Mouse (Mus musculus) lung, embryonic 14.5 days (tissue): ENCODE results near the gene Smim14. TPM values are rescaled to one million over a fixed set of nuclear protein-coding genes. Genes with fewer than 3 reads are reported as not detected.

ENCODE experiments used
- ATAC-seq: fragments of 200-750 bp; cut with Nextera tagmentation; 2 replicates; pipeline ENCODE4 v1.8.0; 2017; ENCODE audit warnings: mild to moderate bottlenecking, moderate TSS enrichment, moderate library complexity; ENCODE audit not compliant: insufficient read depth
- DNase-seq: peaks from one replicate; pipeline ENCODE4 v3.0.0-alpha.2; 2015
- H3K27ac ChIP-seq: fragments of 300-500 bp; sonication (generic); 2 replicates; pipeline ENCODE4 v1.5.1; 2014; ENCODE audit warnings: low read depth, mild to moderate bottlenecking, moderate library complexity
- H3K27me3 ChIP-seq: fragments of 300-500 bp; sonication (generic); 2 replicates; pipeline ENCODE4 v1.6.1; 2014; ENCODE audit warnings: low read length, control low read depth; ENCODE audit not compliant: insufficient read depth
- H3K36me3 ChIP-seq: fragments of 300-500 bp; sonication (generic); 2 replicates; pipeline ENCODE4 v1.6.1; 2014; ENCODE audit warnings: control low read depth; ENCODE audit not compliant: insufficient read depth
- H3K4me1 ChIP-seq: fragments of 300-500 bp; sonication (generic); 2 replicates; pipeline ENCODE4 v1.6.1; 2014; ENCODE audit warnings: antibody characterized with exemption, control low read depth; ENCODE audit not compliant: insufficient read depth
- H3K4me2 ChIP-seq: fragments of 300-500 bp; sonication (generic); 2 replicates; pipeline ENCODE4 v1.6.1; 2014; ENCODE audit warnings: mild to moderate bottlenecking
- H3K4me3 ChIP-seq: fragments of 300-500 bp; sonication (generic); 2 replicates; pipeline ENCODE4 v1.5.1; 2014; ENCODE audit warnings: low read depth, low read length
- H3K9ac ChIP-seq: fragments of 300-500 bp; sonication (generic); 2 replicates; pipeline ENCODE4 v1.6.1; 2014
- H3K9me3 ChIP-seq: fragments of 300-500 bp; sonication (generic); 2 replicates; pipeline ENCODE4 v1.6.1; 2016; ENCODE audit warnings: low read depth, low read length, control low read depth
- CTCF ChIP-seq: IDR thresholded peaks from 2 replicates; pipeline ENCODE4 v1.5.1; 2016; ENCODE audit warnings: antibody characterized with exemption, low read depth
- WGBS: fragments of 180-500 bp; shearing (Covaris S2); extraction: QIAGEN DNeasy Blood & Tissue Kit; methylation state at CpG from one replicate; pipeline ENCODE4 v1.1.7; 2014; 5-methylcytosine and 5-hydroxymethylcytosine counted together
- polyA plus RNA-seq: library from polyadenylated mRNA; unstranded; fragments of >200 nt; fragmentation: Nextera tagmentation; extraction: Ambion mirVana; gene quantifications from 2 replicates; pipeline ENCODE4 v1.2.1, GENCODE M21; 2014

Gene Smim14
- polyA plus RNA-seq, 1 experiment from 2014 or later = 83.0 TPM

DNA sequence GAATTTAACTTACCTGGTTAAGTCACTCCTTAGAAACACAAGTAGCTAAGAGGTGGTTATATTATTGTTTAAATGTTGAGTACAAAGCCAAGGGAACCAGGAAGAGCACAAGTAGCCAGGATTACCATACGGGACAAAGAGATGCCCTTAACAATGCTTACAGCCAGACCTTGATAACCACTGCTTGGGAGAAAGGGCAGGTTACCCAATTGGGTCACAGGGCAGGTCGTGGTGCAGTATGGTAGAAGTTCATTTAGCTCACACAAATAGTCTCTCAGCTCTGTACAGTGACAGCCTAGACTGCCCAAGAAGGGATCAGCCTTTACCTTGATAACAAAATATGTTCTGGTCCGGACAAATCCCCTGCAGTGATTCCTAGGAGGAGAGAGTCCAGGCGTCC, 88.0 kb downstream of the Smim14 start:
- ATAC-seq = no peak
- H3K4me2 ChIP-seq = no peak overlapping the region
- 0 out of 2 replicates have a peak, but pooled peaks cover 4% of the 10 kb centered on the region for H3K36me3 ChIP-seq
- TF ChIP-seq CTCF = no peak
- no peak overlapping the region for H3K4me3 ChIP-seq
- H3K27ac ChIP-seq = no peak overlapping the region
- 66% methylated on average over 4 of the region's 4 CpGs for WGBS
- H3K9me3 ChIP-seq = no peaks in the 10 kb centered on the region
- H3K27me3 ChIP-seq = no peaks in the 10 kb centered on the region
- no peak for DNase-seq
- H3K9ac ChIP-seq = no peak overlapping the region
- H3K4me1 ChIP-seq = no peaks in the 10 kb centered on the region

GRCm38 (mm10) chr5:65447826-65448225, 89.2 kb downstream of the Smim14 start:
- Histone ChIP-seq H3K4me1 (no peaks in the 10 kb centered on the region), H3K4me3 (no peak overlapping the region), H3K36me3 (0 out of 2 replicates have a peak, but pooled peaks cover 4% of the 10 kb centered on the region), H3K9ac (no peak overlapping the region), H3K27ac (no peak overlapping the region), H3K4me2 (no peak overlapping the region), H3K9me3 (no peaks in the 10 kb centered on the region), H3K27me3 (no peaks in the 10 kb centered on the region)
- WGBS = 73% methylated on average over 2 of the region's 2 CpGs
- ATAC-seq (no peak), DNase-seq (no peak)
- no peak for TF ChIP-seq CTCF

DNA sequence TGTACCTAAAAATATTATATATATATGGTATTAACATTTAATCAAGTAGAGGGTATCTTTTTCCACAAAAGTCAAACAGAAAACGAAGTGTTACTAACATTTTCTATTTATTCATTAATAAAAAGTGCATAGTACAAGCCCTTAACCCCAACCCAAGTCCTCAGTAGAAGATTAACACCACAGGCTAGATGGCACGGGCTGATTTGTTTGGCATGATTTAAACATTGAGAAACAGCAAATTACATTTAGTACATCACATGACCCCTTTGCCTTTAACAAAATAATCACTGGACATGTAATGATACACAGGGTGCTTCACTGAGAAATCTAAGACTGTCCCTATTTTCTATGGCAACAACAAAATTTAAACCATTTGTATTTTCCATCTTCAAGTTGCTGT, 90.2 kb downstream of the Smim14 start:
- H3K4me1 ChIP-seq = no peaks in the 10 kb centered on the region
- H3K27me3 ChIP-seq = no peaks in the 10 kb centered on the region
- no peak overlapping the region for H3K27ac ChIP-seq
- 0 out of 2 replicates have a peak, but pooled peaks cover 4% of the 10 kb centered on the region for H3K36me3 ChIP-seq
- no peak overlapping the region for H3K9ac ChIP-seq
- H3K4me3 ChIP-seq = no peak overlapping the region
- TF ChIP-seq CTCF = no peak
- DNase-seq (no peak), ATAC-seq (no peak)
- H3K4me2 ChIP-seq = no peak overlapping the region
- WGBS = 60% methylated on average over 2 of the region's 2 CpGs
- H3K9me3 ChIP-seq = no peaks in the 10 kb centered on the region

DNA sequence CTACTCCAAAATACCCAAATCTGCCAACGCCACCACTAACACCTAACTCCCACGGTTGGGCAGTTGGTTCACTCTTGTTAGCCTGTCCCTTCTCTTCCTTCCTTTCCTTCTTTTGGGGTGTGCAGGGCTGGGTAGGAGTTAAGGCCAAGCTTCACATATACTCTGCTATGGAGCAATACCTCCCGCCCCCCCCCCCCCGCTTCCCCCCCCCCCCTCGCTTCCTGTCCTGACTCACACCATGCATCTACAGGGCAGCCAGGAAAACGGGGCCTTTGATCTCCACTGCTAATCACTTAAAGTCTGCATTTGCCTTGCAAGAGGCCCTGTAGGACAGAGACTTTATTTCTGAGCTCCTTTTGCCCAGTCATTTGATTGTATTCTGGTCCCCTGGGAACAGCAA, 92.0 kb downstream of the Smim14 start:
- 33% methylated on average over 3 of the region's 6 CpGs for WGBS
- 0 out of 2 replicates have a peak, but pooled peaks cover 4% of the 10 kb centered on the region for H3K36me3 ChIP-seq
- ATAC-seq (peak; percentile 35; the same call in 1 of the 2 replicates), DNase-seq (peak; percentile 34)
- no peak overlapping the region for H3K4me2 ChIP-seq
- no peaks in the 10 kb centered on the region for H3K4me1 ChIP-seq
- no peak for TF ChIP-seq CTCF
- H3K4me3 ChIP-seq = no peak overlapping the region
- no peak overlapping the region for H3K9ac ChIP-seq
- no peak overlapping the region for H3K27ac ChIP-seq
- H3K27me3 ChIP-seq = no peaks in the 10 kb centered on the region
- H3K9me3 ChIP-seq = no peaks in the 10 kb centered on the region

GRCm38 (mm10) chr5:65438041-65438440, 98.9 kb downstream of the Smim14 start:
- Histone ChIP-seq H3K9ac (no peak overlapping the region), H3K9me3 (no peaks in the 10 kb centered on the region), H3K36me3 (no peaks in the 10 kb centered on the region), H3K4me1 (no peaks in the 10 kb centered on the region), H3K27ac (no peak overlapping the region), H3K4me3 (no peak overlapping the region), H3K4me2 (no peak overlapping the region), H3K27me3 (no peaks in the 10 kb centered on the region)
- DNase-seq (no peak), ATAC-seq (no peak)
- no peak for TF ChIP-seq CTCF

DNA sequence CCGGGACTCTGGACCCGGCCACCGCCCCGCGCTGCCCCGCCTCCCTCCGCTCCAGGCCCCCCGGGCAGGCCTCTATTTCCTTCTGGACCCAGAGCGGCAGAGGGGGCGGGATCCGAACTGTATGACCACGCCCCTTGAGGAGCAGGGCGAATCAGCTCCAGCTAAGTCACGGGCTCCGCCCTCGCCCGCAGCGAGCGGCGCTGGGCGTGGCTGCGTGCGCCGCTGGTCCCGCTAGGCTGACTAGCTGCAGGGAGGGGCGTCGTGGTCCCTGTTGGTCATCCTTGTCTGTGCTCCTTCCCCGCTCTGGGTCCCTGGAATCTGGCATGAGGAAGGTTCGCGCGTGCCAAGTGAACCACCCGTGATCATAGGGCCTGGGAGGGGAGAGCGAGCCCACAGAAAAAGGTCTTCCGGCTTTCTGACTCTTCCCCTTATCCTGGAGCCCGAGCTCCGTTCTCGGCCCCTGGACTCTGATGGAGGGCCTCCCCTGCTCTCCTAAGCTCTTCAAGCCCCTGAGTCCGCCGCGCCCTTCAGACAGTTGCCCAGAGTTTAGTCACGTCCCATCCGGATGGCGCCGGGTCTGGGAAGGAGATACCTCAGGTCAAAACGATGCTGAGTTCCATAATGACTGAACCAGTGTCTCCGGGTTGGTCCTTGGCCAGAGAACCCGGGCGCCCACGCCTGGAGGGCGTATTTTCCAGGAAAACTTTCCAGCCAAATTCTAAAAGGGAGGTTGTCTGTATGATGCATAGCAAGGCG, 101.0 kb downstream of the Smim14 start, which contains the start of gene Ugdh:
TSS of gene Ugdh (minus strand) at position 144 of the 756 bp plus-strand sequence.
- peak within 1 kb of the TSS; percentile 95 for H3K27ac ChIP-seq
- peak within 1 kb of the TSS; percentile 90 for H3K4me2 ChIP-seq
- H3K36me3 ChIP-seq = no peaks in the 10 kb centered on the region
- peak within 1 kb of the TSS; percentile 84 for H3K9ac ChIP-seq
- H3K9me3 ChIP-seq = no peaks in the 10 kb centered on the region
- ATAC-seq = peak; percentile 97
- TF ChIP-seq CTCF = no peak
- H3K27me3 ChIP-seq = no peaks in the 10 kb centered on the region
- H3K4me1 ChIP-seq = no peaks in the 10 kb centered on the region
- peak within 1 kb of the TSS; percentile 83 for H3K4me3 ChIP-seq
- WGBS = under 1% methylated on average over 51 of the region's 51 CpGs
- peak; percentile 100 for DNase-seq

- ATAC-seq (no peak; the same call in 1 of the 2 replicates), DNase-seq (peak; percentile 69)
- WGBS = under 1% methylated on average over 47 of the region's 47 CpGs
- H3K4me1 ChIP-seq = no peaks in the 10 kb centered on the region
- peak overlapping the region; percentile 95 for H3K27ac ChIP-seq
- 0 out of 2 replicates have a peak, but pooled peaks cover 2% of the 10 kb centered on the region for H3K36me3 ChIP-seq
- H3K4me2 ChIP-seq = peak overlapping the region; percentile 90
- H3K4me3 ChIP-seq = peak overlapping the region; percentile 83
- TF ChIP-seq CTCF = no peak
- H3K27me3 ChIP-seq = no peaks in the 10 kb centered on the region
- no peaks in the 10 kb centered on the region for H3K9me3 ChIP-seq
- H3K9ac ChIP-seq = peak overlapping the region; percentile 84
These were observed 101.6 kb downstream of the Smim14 start for GRCm38 (mm10) chr5:65435363-65435805.
